Mouse (Mus musculus) retina, adult 2 months (tissue): ENCODE results near the gene Hsd3b4.
"Not testable (repeated sequence)": the region's sequence is repeated elsewhere in the genome, so short reads cannot be mapped to it uniquely, and the experiment has no call there.

Experiments used
- DNase-seq: peaks from one replicate; pipeline ENCODE4 v3.0.0-alpha.2; 2012; ENCODE audit warnings: low read depth, low spot score

The Hsd3b4 gene

DNA sequence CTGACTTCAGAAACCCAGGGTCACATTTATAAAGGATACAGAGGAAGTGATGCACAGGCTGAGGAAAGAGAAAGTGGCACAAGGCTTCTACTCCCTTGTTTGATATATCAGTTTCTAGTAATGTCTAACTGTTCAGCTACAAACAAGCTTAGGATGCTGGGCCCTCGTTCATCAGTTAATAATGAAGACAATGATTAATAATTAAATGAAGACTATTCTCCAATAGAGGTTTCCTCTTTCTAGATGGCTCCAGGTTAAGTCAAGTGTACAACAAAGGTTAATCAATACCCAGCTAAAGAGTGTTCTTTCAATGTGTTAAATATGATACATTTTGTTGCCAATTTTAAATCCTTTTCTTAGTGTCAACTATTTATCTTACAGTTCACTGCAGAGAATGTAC lies at the start of gene Hsd3b4:
TSS of gene Hsd3b4 (minus strand) at position 101 of the 400 bp plus-strand sequence.
- not testable (repeated sequence) for DNase-seq

DNA sequence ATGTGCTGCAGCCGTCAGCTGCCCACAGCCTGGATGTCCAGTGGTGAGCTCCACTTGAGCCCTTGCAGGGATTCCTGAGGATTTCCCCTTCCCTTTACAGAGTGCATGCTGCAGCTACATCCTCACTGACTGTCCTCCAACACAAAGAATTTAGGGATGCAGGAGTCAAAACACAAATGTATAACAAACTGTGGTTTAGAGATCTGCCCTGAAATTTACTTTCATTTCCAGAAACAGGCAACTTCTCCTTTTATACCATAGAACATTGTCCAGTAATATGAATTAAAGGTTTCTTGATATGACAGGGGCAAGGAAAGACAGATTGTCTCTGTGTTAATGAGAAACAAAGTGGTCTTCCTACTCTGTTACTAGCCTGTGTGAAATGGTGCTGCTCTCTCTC lies 40.5 kb upstream of the Hsd3b4 start:
- DNase-seq = not testable (repeated sequence)

DNA sequence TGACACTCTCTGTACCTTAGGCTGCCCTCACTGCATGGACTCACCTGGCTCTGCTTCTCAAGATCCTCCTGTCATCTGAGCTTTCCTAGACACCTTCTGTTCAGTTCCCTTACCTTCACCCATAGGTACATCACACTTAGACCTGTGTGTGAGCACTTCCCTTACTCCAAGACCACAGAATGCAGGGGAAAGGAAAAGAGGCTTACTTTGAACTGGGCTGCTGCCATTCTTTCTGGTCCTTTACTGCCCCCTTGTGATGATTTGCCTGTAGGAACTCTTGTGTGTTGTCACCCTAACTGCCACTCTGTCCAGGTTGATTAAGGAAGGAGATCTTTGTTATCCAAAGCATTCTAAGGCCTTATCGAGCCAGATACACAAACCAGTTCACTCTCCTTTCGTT lies 39.9 kb upstream of the Hsd3b4 start:
- not testable (repeated sequence) for DNase-seq

DNA sequence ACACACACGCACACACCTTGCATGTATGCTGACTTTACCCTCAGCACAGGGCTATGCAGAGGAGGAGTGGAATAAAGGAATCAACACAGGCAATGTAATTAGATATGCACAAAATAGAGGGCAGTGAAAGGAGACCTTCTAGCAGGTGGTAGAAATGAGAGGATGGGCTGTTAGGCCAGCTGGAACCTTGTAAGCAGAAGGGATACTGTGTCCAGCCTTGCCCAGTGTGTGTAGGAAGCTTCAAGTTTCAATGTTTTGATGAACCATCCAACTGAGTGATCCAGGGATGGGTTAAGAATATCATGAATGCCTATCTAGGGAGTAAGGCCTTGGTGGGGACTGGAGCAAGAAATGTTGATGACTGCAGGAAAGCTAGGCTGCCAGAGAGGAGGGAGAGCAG lies 38.2 kb upstream of the Hsd3b4 start:
- not testable (repeated sequence) for DNase-seq

DNA sequence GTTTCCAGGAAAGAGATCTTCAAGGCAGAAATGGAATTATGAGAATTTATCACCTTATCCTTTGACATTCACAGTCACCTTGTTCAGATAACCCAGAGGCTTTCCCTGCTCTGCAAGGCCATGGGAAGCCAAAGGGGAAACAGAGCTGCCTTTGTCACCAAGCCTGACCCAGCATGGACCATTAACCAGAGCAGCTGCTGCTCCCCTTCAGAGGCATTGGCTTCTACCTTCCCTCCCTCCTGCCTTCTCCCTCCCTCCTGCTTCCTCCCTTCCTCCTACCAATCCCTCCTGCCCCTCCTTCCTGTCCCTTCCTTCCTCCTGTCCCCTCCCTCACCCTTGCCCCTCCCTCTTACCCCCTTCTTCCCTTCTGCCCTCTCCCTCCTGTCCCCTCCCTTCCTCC lies 37.3 kb upstream of the Hsd3b4 start:
- DNase-seq = not testable (repeated sequence)

DNA sequence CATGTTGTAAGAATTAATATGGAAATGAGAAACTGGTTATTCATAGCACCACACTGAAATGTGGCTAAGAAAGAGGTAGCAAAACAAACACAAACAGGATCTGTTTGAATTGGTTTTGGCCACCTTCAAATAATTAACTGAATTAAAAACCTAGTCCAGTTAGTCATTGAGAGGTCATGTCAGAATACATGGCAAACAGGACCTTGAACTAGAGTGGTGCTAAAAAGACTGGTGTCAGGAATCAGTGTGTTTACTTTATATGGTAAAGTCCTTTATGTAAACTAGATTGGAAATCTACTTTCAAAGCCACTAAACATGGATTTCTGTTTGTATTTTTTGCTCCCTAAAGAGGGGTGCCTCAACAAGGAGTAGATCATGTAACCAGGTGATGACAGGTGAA lies 14.7 kb upstream of the Hsd3b4 start:
- not testable (repeated sequence) for DNase-seq

DNA sequence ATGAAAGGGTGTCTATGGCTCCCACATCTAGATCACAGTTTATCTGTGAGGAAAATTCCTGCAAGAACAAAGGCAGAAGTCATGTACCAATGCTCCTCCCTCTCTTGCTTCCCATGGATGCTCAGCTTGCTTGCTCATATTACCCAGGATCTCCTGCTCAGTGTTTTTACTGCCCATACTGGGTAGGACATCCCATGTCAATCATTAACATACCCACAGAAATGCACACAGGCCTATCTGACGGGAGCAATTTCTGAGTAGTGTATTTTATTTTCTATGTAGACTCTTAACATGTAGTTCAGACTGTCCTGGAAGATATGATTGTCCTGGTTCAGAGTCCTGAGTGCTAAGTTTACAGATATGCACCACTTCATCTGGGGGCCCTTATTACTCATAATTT lies 14.2 kb upstream of the Hsd3b4 start:
- DNase-seq = not testable (repeated sequence)

DNA sequence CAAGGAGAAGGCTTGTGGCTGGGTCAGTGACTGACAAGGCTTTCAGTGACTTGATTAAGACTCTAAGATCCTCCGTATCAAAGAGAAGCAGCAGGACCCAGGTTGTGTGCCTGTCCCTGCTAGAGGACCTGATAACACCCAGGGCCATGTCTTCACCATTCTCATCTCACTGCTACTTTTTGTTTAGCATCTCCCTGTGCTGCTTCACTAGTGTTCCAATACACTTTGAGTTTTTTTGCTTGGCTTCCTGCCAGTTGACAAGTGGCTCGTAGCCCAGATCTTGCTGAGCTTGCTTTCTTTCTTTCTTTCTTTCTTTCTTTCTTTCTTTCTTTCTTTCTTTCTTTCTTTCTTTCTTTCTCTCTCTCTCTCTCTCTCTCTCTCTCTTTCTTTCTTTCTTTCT lies 12.5 kb upstream of the Hsd3b4 start:
- DNase-seq = not testable (repeated sequence)

DNA sequence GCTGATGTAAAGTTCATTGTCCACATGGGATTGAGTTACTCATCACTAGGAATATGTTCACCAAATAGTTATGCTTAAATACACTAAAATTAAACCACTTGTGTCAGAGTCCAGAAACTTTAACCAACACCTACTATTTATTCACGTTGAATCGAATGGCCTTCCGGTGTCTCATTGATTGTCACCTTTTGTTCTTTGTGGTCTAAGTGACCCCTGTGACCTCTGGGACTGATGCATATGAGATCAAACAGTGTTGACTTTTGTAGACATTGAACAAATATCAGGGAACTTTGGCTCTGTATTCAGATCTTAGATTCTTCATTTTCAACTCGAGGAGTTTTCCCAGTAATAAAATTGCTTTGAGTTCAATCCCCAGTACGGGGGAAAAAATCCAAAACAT lies 3.1 kb downstream of the Hsd3b4 start:
- DNase-seq = not testable (repeated sequence)

DNA sequence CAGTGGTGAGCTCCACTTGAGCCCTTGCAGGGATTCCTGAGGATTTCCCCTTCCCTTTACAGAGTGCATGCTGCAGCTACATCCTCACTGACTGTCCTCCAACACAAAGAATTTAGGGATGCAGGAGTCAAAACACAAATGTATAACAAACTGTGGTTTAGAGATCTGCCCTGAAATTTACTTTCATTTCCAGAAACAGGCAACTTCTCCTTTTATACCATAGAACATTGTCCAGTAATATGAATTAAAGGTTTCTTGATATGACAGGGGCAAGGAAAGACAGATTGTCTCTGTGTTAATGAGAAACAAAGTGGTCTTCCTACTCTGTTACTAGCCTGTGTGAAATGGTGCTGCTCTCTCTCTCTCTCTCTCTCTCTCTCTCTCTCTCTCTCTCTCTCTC lies 12.9 kb downstream of the Hsd3b4 start:
- DNase-seq = not testable (repeated sequence)

DNA sequence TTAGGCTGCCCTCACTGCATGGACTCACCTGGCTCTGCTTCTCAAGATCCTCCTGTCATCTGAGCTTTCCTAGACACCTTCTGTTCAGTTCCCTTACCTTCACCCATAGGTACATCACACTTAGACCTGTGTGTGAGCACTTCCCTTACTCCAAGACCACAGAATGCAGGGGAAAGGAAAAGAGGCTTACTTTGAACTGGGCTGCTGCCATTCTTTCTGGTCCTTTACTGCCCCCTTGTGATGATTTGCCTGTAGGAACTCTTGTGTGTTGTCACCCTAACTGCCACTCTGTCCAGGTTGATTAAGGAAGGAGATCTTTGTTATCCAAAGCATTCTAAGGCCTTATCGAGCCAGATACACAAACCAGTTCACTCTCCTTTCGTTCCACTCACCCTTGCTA lies 13.6 kb downstream of the Hsd3b4 start:
- DNase-seq = not testable (repeated sequence)

DNA sequence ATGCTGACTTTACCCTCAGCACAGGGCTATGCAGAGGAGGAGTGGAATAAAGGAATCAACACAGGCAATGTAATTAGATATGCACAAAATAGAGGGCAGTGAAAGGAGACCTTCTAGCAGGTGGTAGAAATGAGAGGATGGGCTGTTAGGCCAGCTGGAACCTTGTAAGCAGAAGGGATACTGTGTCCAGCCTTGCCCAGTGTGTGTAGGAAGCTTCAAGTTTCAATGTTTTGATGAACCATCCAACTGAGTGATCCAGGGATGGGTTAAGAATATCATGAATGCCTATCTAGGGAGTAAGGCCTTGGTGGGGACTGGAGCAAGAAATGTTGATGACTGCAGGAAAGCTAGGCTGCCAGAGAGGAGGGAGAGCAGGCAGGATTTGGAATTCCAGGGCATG lies 15.3 kb downstream of the Hsd3b4 start:
- DNase-seq = not testable (repeated sequence)

DNA sequence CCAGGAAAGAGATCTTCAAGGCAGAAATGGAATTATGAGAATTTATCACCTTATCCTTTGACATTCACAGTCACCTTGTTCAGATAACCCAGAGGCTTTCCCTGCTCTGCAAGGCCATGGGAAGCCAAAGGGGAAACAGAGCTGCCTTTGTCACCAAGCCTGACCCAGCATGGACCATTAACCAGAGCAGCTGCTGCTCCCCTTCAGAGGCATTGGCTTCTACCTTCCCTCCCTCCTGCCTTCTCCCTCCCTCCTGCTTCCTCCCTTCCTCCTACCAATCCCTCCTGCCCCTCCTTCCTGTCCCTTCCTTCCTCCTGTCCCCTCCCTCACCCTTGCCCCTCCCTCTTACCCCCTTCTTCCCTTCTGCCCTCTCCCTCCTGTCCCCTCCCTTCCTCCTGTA lies 16.1 kb downstream of the Hsd3b4 start:
- not testable (repeated sequence) for DNase-seq

DNA sequence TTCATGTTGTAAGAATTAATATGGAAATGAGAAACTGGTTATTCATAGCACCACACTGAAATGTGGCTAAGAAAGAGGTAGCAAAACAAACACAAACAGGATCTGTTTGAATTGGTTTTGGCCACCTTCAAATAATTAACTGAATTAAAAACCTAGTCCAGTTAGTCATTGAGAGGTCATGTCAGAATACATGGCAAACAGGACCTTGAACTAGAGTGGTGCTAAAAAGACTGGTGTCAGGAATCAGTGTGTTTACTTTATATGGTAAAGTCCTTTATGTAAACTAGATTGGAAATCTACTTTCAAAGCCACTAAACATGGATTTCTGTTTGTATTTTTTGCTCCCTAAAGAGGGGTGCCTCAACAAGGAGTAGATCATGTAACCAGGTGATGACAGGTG lies 38.8 kb downstream of the Hsd3b4 start:
- not testable (repeated sequence) for DNase-seq

DNA sequence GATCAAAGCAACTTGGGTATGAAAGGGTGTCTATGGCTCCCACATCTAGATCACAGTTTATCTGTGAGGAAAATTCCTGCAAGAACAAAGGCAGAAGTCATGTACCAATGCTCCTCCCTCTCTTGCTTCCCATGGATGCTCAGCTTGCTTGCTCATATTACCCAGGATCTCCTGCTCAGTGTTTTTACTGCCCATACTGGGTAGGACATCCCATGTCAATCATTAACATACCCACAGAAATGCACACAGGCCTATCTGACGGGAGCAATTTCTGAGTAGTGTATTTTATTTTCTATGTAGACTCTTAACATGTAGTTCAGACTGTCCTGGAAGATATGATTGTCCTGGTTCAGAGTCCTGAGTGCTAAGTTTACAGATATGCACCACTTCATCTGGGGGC lies 39.3 kb downstream of the Hsd3b4 start:
- not testable (repeated sequence) for DNase-seq

DNA sequence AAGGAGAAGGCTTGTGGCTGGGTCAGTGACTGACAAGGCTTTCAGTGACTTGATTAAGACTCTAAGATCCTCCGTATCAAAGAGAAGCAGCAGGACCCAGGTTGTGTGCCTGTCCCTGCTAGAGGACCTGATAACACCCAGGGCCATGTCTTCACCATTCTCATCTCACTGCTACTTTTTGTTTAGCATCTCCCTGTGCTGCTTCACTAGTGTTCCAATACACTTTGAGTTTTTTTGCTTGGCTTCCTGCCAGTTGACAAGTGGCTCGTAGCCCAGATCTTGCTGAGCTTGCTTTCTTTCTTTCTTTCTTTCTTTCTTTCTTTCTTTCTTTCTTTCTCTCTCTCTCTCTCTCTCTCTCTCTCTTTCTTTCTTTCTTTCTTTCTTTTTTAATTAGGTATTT lies 41.0 kb downstream of the Hsd3b4 start:
- not testable (repeated sequence) for DNase-seq

DNA sequence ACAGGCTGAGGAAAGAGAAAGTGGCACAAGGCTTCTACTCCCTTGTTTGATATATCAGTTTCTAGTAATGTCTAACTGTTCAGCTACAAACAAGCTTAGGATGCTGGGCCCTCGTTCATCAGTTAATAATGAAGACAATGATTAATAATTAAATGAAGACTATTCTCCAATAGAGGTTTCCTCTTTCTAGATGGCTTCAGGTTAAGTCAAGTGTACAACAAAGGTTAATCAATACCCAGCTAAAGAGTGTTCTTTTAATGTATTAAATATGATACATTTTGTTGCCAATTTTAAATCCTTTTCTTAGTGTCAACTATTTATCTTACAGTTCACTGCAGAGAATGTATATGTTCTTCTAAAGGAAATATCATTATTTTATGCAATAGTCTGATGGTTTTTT lies 53.3 kb downstream of the Hsd3b4 start, which contains the start of gene Gm4450:
TSS of gene Gm4450 (minus strand) at position 101 of the 400 bp plus-strand sequence.
- not testable (repeated sequence) for DNase-seq

DNA sequence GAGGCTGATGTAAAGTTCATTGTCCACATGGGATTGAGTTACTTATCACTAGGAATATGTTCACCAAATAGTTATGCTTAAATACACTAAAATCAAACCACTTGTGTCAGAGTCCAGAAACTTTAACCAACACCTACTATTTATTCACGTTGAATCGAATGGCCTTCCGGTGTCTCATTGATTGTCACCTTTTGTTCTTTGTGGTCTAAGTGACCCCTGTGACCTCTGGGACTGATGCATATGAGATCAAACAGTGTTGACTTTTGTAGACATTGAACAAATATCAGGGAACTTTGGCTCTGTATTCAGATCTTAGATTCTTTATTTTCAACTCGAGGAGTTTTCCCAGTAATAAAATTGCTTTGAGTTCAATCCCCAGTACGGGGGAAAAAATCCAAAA lies 56.5 kb downstream of the Hsd3b4 start:
- DNase-seq = not testable (repeated sequence)
